Mouse (Mus musculus): Measurements from ENCODE around the gene Ccndbp1.
"Not testable (repeated sequence)": the region's sequence is repeated elsewhere in the genome, so short reads cannot be mapped to it uniquely, and the experiment has no call there.

Ccndbp1 gene

DNA sequence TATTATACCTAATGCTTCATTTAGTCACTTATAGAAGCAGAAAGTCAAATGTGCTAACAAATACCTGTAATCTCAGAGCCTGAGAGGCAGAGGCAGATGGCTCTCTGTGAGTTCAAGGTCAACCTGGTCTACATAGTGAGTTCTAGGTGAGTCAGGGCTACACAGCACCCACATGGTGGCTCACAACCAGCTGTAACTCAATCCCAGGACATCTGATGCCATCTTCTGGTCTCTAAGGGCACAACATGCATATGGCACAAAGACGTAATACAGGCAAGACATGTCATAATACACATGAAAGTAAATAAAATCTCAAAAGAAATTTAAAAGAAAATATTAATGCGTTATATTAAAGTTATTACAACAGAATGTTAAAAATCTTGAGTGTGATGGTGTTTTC, 4.6 kb upstream of the Ccndbp1 start:
- no peak for DNase-seq (ENCODE audit: low spot score)

DNA sequence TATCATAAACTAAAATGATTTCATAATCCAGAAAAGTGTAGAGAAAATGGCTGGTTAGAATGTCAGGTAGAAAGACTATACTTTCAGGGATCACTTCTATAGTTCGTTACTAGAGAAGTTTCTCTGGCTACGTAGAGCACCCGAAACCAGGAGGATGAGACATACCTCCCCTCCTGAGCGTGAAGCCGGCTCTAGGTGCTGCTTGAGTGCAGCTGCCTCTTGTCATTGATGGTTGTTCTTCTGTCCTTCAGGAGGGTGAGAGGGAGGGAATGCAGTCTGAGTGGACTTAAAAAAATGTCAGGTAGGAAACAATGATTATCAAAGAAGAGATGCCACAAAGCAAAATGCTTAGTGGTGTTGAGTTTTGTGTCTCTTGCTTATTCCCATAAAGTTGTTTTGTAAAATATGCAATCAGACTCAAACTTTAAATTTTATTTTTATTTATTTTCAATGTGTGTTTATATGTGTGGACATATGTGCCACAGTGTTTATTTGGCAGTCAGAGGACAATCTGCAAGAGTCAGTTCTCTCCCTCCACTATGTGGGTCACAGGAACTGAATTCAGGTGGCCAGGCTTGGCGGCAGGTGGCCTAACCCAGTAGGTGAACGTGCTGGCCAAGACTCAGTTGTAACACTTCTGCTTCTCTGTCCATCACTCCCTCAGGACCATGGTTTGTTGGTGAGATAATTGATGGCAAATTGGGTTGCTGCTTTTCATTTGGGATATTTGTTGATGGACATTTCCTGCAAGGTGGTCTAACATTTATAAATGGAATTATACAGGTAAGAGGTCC, 4.0 kb upstream of the Ccndbp1 start:
- DNase-seq (ENCODE audit: low spot score): no peak

DNA sequence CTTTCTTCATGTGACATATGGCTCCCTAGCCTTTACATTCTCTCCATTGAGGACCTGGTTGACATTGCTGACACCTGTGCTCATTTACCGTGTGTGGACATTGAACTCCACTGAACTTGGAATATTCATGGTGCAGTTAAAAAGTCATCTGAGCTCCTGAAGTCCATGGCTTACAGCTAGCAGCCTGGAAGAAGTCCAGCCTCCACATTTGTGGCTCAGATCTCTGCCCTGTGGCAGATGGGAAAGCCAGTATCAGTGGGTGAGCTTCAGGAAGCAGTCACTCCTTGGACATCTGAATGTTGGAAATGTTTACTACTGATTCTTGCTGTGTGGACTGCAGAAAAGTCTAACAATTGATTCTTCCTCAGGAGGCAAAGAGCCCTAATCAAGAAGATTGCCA, 1.2 kb upstream of the Ccndbp1 start:
- no peak for DNase-seq (ENCODE audit: low spot score)

GRCm38 (mm10) chr2:121008664-121009007, 433 bp downstream of the Ccndbp1 start:
- DNase-seq (ENCODE audit: low spot score): no peak

- DNase-seq (ENCODE audit: low spot score): no peak
Measured at GRCm38 (mm10) chr2:121009071-121009677, 971 bp downstream of the Ccndbp1 start.

- DNase-seq (ENCODE audit: low spot score): no peak
Measured at GRCm38 (mm10) chr2:121012676-121013075, 4.5 kb downstream of the Ccndbp1 start.

DNA sequence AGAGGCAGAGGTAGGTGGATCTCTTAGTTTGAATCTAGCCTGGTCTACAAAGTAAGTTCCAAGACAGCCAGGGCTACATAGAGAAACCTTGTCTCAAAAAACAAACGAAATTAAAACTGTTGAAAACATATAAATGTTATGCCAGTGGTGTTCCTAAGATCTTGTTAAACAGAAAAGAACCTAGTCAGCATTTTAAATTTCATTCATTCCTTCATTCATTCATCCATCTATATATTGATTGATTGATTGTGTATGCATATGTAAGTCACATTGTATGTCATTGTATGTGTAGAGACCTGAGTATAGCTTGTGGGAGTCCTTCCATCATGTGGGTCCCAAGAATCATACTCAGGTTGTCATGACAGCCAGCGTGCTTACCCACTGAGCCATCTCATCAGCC, 7.3 kb downstream of the Ccndbp1 start:
- DNase-seq (ENCODE audit: low spot score): no peak

DNA sequence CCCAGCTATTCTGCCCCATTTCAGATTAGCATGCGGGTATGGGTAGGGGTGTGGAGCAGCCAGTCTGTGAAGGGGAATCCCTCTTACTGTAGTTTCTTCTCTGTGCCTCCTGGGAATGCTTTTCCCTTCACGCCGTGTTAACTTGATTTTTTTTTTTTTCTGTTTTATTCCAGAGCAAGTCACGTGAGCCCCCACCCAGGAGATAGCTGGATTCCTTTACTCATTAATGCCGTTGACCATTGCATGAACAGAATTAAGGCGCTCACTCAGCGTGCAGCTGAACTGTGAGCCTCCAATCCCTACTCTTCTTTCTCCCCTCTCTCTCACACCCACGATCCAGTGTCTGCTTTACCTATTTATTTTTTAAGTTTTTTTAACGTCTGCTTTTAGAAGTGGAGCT, 8.0 kb downstream of the Ccndbp1 start:
- DNase-seq (ENCODE audit: low spot score): no peak

DNA sequence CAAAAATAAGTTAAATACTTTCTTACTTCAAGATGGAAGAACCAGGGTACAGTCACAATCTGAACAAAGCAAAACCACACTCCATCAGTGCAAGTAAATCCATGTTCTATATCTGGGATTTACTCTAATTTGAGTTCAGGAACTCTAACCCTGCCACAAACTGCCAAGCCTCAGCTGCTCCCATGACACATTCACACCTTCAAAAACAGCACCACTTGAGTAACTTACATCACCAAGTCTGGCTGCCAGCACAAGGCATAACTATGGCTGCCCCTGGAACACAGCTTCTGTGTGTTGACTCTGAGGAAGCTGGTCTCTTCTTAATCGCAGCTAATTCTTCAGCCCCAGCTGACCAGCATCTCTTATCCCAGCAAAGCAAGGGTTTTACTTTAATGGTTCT, 8.9 kb downstream of the Ccndbp1 start:
- no peak for DNase-seq (ENCODE audit: low spot score)

DNA sequence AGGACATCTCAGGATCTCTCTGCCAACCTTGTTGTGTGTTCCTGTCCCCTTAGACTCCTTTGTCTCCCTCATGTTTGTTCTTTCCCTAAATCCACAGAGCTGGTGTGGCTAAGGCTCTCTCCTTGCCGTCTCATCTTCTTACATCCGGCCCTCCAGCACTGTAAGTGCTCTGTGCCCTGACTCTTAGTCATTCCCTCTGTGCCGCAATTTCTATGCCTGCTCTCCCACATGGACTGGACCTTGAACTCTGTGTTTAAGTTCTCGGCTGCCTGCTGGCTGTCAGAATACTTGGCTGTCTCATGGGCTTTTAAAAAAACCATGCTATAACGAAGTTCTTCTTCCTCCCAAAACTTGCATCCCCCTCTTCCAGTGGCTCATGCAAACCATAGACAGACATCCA, 14.7 kb downstream of the Ccndbp1 start:
- DNase-seq (ENCODE audit: low spot score): no peak

GRCm38 (mm10) chr2:121036733-121037341, 28.6 kb downstream of the Ccndbp1 start, which contains the start of gene Epb42:
TSS of gene Epb42 (minus strand) at chr2:121037072.
- DNase-seq (ENCODE audit: low spot score): no peak

- DNase-seq (ENCODE audit: low spot score): not testable (repeated sequence)
Measured at GRCm38 (mm10) chr2:121038851-121039250, 30.6 kb downstream of the Ccndbp1 start.

DNA sequence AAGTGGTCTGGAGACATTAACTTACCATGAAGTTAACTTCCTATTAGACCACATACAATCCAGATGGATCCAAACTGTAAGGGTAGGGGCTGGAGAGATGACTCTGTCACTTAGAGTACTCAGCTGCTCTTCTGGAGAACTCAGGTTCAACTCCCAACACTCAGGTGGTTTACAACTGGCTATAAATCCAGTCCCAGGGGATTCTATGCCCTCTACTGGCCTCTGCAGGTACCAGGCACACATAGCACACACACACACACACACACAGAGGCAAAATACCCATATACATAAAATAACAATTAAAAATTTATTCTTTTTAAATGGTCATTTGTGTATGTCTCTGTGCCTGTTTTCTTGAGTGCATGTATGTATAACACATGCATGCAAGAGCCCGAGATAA, 31.2 kb downstream of the Ccndbp1 start:
- no peak for DNase-seq (ENCODE audit: low spot score)

DNA sequence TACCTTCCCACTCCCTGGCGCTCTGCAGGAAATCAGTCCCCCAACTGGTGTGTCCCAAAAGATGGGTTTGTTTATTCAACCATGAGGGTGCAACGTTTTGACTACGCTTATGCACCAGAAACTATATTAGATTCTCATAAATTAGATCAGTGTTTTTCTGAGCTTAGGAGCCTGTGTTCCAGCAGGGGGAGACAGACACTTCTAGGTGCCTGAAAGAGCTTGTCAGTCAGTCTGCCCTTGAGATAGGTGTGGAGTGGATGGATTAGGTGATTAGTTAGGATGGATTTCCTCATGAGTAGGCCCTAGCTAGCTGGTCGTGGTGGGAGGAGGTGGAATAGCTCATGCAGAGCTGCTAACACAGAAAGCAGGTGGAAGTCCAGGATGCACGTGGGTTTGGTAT, 32.9 kb downstream of the Ccndbp1 start:
- no peak for DNase-seq (ENCODE audit: low spot score)

- no peak for DNase-seq (ENCODE audit: low spot score)
Measured at GRCm38 (mm10) chr2:121045653-121046052, 37.5 kb downstream of the Ccndbp1 start.

DNA sequence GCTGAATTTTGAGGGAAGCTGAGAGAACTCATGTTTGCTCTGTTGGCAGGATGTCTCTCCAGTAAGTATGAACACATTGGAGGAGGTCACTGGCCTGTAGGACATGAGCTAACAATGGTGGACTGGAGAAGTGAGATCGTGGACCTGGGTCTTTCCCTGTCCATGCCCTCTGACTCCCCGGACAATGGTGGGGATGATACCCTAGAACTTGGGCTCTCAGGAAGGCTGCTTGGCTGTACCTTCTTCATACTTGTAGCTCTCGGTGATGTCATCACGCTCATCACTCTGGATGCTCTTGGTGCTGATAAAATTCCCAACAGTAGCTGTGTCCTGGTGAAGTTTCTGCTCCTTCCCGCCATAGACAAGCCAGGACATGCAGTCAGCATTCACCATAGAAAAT, 44.0 kb downstream of the Ccndbp1 start:
- DNase-seq (ENCODE audit: low spot score): no peak

DNA sequence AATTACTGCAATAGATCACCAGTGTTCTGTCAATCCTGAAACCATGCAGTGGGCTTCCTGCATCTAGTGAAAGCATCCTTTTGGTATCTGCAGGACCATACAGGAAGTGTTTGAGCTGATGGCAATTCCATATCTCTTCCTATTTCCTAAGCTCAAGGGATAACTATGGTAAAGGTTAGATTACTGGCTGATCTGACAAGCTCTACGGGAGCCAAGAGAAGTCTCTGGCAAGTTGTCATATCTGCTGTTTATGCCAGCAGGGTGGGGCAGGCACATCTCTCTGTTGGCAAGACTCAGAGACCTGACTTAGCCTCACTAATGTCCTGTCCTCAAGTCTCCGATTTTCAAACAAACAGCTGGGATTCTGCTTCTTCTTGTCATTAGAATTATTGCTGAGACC, 45.9 kb downstream of the Ccndbp1 start:
- DNase-seq (ENCODE audit: low spot score): no peak

GRCm38 (mm10) chr2:121055915-121056314, 47.7 kb downstream of the Ccndbp1 start:
- no peak for DNase-seq (ENCODE audit: low spot score)

- no peak for DNase-seq (ENCODE audit: low spot score)
Measured at GRCm38 (mm10) chr2:121057997-121058396, 49.8 kb downstream of the Ccndbp1 start.

DNA sequence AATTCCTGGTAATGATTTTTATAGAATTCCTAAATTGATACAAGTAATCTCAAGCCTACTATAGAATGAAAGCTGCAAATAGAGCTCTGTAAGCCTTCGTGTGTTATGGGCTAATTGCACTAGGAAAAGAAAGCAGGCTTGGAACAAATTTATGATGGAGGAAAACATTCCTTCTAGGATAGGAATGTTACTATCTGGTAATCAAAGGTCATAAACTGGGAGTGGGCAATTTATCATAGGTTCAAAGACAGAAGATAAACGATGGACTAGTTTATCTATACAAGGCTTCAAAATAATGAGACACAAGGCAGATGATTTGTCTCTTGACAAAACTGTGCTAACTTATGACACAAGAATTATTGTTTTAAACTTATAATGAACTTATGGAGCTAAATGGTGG, 53.1 kb downstream of the Ccndbp1 start:
- no peak for DNase-seq (ENCODE audit: low spot score)

Measured in ovary, postnatal 10 days (tissue).